Mouse (Mus musculus) common myeloid progenitor, adult 5-6 weeks (primary cell): ENCODE results near the gene Smarcad1. TPM values are rescaled to one million over a fixed set of nuclear protein-coding genes. Genes with fewer than 3 reads are reported as not detected.
A peak's percentile ranks its signal among the peaks of the same experiment; 100 is the strongest.
"Not testable (repeated sequence)": the region's sequence is repeated elsewhere in the genome, so short reads cannot be mapped to it uniquely, and the experiment has no call there.

Experiments used
- ATAC-seq: replicated peaks from 2 replicates; pipeline ENCODE4 v1.8.0; 2016; ENCODE audit warnings: low read depth, mild to moderate bottlenecking, moderate TSS enrichment, inconsistent platforms; ENCODE audit not compliant: poor library complexity, severe bottlenecking
- total RNA-seq: library from RNA; stranded (forward); fragments of 200-1000, 187-1606 nt; gene quantifications from 2 replicates; pipeline ENCODE4 v1.2.3, GENCODE M21; 2017

Gene Smarcad1
- total RNA-seq: 83.2 and 87.5 TPM in 2 replicates

DNA sequence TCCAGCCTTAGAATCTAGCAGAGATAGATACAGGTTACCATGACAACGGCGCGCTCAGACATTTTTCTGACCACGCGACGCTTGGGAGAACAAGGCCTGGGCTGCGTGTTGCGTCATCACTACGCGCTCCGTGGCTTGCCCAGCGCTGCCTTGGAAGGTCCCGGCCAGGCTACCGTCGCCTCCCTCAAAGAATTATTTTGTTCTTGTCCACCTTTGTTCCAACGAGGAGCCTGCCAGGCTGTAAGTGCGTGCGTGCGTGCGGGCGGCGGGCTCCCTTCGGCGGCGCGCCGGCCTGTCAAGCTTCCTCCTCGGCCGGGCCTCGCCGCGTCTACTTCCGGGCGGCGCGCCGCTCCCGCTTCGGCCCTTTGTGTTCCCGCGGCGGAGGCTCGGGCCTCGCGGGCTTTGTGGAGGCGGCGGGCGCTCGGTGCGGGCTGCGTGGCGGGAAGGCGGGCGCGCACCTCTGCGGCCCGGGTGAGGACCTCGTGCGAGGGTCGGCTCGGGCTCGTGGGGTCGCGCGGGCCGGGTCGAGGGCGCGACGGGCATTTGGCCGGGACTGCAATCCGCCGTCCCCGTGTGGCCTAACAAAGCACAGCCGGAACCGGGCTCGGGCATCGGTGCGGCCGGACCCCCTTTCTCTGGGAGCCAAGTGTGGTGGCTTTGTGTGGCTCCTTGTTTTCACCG, at the start of gene Smarcad1:
Gene Smarcad1, plus strand, starts transcription at position 93 of the 681 bp plus-strand sequence.
- peak; percentile 94 for ATAC-seq

DNA sequence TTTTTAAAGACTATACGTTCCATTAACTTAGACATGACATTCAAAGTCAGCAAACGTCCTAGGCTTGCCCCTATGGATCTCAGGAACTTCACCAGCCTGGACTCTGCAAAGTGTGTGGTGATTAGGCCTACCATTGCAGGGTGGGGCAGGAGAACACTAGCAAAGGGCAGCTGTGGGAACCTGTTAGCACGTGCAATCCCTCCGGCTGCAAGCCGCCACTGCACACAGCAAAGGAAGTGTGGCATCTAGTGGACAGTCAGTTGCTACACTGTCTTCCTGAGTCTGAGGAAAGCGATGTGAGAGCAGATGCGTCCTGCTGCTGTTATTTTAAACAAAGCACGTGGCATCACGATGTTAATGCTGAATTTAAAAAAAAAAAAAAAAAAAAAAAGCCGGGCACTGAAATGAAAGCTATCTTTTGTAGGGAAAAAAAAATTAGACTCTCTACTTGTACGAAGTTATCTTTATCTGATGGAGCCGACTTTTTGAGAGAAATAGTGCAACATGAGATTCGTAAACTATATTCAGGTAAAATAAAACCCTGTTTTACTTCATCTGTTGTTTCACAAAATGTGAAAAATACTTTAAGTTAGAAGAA, 45.5 kb upstream of the Smarcad1 start:
- ATAC-seq: peak; percentile 80

DNA sequence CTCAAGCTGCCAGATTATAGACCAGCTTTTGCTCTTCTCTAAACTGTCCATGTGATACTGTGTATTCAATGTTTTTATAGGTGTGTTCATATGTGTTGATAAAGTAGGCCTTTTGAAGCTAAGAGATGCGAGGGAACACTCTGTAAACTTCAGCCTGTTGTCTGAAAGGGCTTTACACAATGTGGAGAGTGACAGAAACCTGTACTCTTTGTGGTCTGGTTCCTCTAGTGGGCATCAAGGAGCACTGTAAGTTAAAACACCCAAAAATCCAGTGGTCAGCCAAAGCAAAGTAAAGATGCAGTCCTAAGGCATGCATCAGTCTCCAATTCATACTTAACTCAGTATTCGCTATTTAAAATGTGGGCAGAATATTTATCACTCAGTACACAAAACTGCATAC, 44.6 kb upstream of the Smarcad1 start:
- no peak for ATAC-seq

DNA sequence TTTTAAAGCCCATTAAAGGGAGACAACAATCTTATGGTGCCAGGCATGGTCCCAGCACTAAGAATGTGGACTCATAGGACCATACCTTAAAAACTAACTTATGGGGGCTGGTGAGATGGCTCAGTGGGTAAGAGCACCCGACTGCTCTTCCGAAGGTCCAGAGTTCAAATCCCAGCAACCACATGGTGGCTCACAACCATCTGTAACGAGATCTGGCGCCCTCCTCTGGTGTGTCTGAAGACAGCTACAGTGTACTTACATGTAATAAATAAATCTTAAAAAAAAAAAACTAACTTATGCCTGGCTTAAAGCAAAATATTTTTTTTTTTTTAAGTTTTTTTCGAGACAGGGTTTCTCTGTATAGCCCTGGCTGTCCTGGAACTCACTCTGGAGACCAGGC, 41.6 kb upstream of the Smarcad1 start:
- not testable (repeated sequence) for ATAC-seq

DNA sequence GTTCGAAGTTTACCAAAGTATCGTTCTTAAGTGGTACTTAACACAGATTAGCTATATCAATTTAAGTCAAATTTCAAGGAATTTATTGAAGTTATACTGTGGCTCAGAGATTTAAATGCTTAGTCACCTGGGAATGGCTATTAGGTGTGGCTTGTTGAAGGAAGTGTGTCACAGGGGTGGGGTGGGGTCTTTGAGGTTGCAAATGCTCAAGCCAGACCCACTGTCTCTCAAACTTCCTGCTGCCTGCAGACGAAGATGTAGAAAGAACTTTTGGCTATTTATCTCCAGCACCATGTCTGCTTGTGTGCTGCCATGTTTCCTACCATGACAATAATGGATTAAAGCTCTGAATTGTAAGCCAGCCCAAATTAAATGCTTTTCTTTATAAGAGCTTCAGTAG, 40.2 kb upstream of the Smarcad1 start:
- no peak for ATAC-seq

DNA sequence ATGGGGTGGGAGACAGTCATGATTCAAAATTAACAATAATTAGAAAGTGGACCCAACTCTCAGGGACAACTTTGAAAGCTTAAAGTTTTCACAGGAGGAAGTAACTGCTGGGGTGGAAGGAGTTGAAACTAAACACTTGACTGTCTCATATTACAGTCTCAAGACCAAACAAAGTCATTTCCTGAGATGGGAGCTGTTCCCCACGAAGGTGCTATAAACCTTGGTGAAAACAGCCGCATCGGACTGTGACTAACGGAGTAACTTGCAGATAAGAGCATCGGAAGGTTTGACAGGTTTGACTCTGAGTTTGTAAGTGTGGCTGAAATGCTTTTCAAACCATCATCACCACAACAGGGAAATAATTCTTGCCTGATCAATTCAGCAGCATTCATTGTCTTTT, 33.5 kb upstream of the Smarcad1 start:
- ATAC-seq: no peak

DNA sequence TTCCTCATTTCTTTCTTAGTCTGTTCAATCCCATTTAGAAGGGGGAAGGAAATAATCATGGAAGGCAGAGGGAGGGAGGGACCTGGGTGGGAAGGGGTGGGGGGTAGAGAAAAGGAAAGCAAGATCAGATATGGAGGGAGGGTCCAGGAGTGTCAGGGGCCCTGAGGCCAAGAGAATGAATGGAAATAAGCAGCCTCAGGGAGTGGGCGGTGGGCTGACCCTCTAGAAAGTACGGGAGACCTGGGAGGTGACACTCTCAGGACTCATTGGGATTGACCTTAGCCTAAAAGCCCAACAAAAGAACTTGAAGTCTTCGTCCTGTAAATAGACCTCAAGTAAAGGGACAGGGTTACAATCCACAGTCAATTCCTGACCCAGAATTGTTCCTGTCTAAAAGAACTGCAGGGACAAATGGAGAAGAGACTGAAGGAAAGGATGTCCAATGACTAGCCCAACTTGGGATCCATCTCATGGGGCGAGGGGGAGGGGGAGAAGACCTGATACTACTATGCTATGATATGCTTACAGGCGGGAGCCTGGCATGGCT, 30.9 kb upstream of the Smarcad1 start:
- no peak for ATAC-seq

DNA sequence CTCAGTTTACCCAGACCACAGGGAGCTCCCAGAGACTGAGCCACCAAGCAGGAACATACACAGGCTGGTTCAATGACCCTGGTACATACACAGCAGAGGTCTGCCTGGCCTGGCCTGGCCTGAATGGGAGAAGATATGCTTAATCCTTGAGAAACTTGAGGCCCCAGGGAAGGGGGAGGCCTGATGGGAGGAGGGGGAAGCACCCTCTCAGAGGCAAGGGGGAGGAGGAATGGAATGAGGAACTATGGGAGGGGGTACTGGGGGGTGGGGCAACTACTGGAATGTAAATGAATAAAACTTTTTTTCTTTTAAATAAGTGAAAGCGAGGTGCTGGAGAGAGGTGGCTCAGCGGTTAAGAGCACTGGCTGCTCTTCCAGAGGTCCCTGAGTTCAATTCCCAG, 30.2 kb upstream of the Smarcad1 start:
- no peak for ATAC-seq

DNA sequence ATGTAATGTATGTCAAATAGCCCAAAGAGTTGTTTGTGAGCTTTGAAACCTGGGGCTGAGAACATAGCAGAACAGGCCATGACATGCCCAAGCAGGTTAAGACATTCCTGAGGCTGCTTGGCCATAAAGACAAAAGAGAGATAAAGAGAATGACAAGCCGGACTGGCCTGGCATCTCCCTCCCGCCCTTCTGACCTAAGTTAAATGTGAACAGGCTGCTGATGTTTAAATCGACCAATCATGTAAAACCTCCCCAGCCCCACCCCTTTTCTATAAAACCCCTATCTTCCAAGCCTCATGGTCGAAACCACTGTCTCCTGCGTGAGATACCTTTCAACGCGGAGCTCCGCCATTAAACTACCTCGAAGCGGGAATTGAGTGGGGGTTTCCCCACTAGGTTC, 24.8 kb upstream of the Smarcad1 start:
- ATAC-seq: no peak

DNA sequence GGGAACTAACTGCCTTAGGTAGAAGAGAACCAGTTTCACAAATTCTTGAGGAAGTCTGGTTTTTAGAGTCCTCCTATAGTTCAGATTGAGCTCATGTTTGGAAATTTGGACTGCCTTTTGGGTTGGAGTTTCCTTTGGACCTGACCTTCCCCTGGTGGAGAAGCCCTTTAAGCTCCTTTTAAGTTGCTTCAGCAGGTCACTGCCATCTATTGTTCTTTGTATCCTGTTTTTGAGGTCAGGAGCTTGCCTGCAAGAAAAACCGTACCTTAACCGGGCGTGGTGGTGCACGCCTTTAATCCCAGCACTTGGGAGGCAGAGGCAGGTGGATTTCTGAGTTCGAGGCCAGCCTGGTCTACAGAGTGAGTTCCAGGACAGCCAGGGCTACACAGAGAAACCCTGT, 23.4 kb upstream of the Smarcad1 start:
- ATAC-seq: not testable (repeated sequence)

DNA sequence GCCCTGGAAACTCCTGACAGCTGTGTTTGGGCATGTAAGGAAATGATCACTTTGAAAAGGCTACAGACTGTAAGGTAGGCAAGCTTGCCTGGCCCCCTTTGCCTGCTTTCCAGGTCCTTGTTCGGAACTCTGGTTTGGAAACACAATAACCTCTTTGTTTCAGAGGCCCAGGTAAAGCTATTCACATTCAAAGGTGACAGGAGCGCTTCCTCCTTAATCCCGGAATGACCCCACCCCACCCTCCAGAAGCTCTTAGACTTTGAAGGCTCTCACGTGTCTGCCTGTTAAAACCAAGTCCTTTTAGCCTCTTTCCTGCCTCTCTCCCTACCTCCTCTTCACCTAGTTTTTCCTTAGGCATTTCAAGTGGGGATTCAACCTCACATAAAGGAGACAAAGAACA, 20.5 kb upstream of the Smarcad1 start:
- ATAC-seq: no peak

DNA sequence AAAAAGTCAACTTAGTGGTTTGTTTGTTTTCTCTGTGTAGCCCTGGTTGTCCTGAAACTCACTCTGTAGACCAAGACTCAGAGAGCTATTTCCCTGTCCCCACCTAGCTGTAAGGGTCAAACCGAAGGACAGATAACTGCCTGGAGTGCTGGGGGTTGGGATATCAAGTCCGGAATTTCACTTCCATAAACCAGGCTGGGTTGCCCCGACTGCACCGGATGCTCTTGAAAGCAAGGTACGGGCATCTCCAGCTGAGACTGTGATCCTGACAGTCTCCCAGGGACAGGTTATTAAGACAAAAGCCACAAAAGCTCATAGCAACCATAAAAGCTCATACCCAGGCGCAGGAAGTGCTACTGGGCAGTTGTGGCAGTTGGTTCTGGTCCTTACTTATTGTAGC, 19.3 kb upstream of the Smarcad1 start:
- no peak for ATAC-seq

DNA sequence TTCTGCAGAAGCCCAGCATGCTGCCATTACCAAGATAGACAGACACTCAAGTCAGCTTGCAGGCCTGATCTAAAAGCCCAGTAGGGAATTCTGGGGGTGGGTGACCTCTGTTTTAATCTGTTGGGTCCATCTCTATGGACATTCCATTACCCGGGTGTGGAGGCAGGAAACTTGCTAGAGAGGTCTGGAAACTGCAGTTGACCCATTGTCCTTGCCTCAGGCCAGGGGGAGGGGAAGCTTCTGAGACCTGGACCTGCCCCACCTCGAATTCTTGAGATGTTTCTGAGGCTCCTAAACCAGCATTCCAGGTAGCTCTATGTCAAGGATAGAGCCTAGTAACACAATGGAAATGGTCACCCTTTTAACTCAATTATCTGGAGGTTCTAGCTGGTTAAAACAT, 17.7 kb upstream of the Smarcad1 start:
- ATAC-seq: no peak

DNA sequence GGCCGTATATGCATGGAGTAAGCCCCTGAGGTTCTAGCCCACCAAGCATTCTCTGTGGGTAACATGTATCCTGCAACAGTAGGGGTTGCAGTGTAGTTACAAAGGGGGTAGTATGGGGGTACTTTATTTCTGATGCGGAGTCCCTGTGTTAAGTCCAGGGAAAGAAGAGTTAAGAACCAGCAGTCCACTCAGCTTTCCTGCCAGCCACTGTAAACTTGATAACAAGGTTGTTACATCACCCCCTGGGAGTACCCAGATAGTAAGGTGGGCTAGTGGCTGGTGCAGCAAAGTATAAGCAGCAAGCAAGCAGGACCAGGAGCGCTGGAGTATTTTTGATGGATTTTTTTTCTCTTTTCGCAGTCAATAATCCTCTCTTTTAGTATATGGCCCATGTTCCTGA, 17.3 kb upstream of the Smarcad1 start:
- no peak for ATAC-seq

DNA sequence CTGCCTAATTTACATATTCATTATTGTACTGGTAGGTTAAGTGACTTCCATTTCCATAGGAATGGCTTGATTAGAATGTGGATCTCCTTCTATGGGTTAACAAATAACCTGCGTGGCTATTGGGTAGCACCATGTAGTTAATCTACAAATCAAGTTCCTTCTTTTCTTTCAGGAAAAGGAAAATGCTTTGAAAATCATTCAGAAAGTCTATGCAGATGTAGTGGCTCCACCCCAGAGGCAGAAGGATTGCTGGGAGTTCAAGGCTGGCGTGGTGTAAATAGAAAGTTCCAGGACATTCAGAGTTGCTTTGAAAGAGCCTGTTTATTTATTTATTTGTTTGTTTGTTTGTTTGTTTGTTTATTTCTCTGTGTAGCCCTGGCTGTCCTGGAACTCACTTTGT, 7.7 kb upstream of the Smarcad1 start:
- ATAC-seq: no peak

DNA sequence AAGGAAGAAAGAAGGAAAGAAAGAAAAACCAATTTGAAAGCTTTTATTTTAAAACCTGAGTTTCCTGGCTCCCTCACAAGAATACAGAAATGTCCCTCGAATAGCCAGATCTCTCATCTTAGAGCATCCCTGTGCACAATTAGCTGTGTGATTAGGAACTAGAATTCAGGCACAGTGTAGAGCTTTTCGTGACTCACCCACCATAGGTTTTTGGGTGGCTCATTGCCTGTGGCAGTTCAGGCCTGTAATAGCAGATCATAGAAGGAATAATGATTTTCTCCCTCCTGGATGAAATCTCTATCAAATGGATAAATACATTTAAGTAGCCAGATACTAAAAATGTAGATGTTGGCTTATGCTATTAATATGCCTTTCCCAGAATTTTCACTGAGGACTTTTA, 6.9 kb upstream of the Smarcad1 start:
- ATAC-seq: no peak

DNA sequence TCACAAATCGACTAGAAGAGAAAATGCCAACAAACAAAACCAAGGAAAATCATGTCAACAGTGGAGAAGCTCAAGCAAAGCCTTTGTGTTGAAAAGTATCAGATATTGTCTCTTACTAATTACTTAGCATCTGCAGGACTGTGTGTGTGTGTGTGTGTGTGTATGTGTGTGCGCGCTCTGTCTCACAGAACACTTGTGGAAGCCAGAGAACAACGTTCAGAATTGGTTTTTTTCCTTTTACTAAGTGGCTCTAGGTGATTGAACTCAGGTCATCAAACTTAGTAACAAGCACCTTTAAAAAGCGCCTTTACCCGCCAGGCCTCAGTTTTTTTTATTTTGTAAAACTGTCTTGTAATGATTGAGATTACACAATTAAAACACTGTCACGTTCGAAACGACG, 451 bp upstream of the Smarcad1 start:
- no peak for ATAC-seq

DNA sequence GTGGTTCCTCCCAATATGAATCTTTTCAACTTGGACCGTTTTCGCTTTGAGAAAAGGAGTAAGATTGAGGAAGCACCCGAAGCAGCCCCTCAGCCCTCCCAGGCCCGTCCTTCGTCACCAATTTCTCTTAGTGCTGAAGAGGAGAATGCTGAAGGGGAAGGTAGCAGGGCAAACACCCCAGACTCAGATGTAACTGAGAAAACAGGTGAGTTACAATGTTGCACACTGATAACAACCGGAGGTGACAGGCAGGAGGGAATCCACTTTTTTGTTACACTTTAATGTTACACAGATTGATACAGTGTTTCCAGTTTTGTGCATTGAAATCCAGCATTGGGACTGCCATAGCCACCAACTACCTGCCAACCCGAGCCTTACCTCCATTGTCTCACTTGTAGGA, 858 bp downstream of the Smarcad1 start:
- peak; percentile 43 for ATAC-seq

DNA sequence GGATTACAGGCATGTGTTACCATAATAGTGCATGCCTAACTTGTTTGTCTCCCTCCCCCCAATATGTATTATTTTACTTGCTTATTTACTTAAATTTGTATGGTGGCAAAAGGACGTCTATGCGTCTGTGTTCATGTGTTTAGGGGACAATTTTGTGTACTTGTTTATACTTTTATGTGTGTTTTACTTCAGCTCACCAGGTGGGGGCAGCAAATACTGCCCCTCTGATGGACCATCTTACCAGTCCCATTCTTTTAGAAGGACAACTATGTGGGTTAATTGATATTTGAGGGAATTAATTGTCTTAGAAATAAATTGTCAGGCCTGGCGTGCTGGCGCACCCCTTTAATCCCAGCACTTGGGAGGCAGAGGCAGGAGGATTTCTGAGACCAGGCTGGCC, 6.7 kb downstream of the Smarcad1 start:
- no peak for ATAC-seq

DNA sequence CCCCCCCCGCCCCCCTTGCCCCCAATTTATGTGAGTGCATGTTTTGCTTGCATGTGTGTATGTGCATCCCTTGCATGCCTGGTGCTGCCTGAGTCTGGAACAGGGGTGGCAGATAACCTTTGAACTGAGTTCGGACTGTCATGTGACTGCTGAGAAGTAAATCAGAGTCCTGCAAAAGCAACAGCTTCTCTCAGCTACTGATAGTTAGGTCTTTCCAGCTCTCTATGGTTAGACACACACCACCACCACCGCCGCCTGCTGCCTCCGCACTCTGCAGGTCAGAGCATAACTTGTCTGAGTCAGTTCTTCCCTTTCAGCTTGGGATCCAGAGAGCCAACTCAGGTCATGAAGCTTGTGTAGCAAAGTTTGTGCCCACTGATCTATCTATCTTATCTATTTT, 14.2 kb downstream of the Smarcad1 start:
- no peak for ATAC-seq

DNA sequence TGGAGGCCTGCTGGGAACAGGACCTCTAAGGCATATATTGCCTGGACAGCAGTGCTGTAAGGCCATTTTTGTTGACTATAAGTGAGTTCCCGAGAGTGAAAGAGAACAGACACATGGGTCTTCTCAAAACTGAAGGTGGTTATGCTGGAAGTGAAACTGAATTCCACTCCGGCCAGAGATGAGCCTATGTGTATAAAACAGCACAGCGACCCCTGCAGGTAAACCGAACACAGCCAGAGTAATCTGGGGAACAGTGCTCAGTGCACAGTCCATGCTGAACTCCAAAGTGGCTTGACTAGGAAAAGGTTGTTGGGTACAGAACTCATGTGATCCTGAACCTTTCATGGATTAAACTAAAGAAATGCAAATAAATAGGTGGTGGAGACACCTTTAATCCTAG, 14.8 kb downstream of the Smarcad1 start:
- peak; percentile 72 for ATAC-seq

DNA sequence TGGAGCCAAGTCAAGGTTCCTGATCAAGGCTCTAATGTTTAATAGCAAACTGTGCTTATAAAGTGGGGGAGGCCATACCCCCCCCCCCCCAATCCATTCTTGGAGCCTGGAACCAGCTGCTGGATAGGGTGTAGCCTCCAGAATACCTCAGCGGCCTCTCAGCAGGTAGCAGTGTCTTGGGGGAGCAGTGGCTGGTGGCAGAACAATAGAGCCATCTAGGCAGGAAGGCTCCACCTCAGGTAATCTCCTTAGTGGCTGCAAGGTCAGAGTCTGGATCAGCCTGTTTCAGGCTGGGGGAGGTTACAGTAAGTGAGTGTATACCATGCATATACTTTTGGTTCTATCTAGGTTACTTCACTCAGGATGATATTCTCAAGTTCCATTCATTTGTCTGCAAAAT, 18.7 kb downstream of the Smarcad1 start:
- no peak for ATAC-seq
